Mouse (Mus musculus): ENCODE results near the gene Rhobtb3.

The Rhobtb3 gene

DNA sequence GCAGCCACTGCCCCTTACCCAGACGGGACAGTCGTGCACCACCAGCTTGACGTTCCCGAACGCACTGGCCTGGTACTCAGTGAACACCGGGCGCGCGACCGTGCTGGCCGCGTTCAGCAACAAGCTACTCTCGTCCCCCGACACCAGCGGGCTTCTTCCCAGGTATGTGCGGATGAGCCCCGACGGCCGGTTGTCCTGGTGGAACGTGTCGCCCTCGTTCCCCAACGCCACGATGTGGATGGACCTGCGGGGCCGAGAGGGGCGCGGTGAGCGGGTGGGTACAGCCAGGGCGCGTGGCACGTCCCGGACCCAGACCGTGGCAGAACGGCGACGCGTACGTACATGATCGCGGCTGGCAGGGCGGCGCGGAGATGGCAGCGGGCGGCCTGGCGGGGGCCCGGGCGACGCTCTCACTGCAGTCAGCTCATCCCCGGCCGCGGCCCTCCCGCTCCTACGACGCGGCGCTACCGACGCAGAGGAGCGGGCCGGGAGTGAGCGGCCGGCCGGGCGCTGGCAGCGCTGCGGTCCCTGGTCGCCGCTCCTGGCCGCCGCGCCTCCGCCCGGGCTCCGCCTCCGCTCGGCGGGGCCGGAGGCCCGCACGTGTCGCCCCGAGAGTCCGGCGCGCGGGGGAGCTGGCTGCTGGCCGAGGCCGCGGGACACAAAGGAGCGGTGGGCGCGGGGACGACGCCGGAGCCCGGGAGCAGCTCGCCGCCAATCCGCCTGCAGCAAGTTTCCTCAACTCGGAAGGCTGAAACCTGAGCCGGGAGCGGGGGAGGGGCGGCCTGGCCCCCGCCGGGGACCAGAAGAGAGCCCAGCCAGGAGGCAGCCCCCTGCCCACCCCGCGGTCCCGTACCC is at the start of gene Rhobtb3:
Rhobtb3 (minus strand) TSS at position 737 of the 855 bp plus-strand sequence.
- DNase-seq (ENCODE audit: extremely low spot score): peak; percentile 95

DNA sequence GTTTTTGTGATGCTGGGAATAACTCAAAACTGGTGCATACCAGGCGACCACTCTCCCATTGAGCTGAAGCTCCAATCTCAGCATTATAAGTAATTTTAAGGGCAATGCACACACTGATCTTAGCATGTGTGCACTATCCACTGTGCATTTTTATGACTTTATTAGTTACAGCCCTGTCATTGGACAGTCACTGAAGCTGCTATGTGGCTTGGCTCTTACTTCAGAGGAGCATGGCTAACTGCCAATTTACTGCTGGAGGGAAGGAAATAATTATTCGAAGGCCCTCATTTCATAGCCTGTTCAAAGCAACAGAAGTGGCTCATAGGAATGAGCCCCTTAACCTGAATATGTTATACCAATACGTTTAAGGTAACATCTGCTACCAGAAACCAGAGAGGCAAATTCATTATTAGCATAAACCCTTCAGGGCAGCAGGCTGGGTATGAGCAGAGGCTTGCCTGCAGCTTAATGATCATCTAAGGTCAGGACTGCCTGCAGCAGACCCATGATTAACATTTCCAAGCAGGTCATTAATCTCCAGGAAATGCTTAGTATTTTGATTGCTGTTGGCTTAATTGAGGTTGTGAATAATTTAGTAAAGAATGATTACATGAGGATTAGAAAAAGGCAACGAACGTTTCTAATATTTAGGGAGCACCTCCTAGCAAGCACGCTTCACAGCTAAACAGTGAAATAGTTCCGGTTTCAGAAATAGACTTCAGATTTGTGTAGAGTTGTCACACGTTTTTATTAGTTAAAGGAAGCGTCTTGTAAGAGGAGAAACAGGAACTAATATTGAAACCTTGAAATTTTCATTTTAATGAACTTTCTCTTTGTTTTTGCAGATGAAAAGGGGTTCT is 48.7 kb upstream of the Rhobtb3 start:
- no peak for DNase-seq (ENCODE audit: extremely low spot score)

DNA sequence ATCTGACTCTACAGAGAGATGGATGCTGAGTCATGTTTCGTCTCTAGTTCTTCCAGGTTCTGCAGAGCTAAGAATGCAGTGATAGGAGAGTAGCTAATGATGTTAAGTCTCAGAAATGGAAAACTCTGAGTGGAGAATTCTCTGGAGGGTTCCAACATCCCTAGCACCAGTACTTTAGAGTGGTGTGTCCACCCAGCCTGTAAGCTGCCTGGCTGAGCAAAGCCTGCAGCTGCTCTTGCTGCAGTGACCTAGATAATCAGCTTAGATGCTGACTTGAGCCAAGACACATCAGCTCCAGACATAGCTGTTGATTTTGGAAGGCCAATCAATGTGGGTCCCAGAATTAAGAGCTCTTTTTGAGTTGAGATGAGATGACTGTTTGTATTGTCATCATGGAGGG is 44.4 kb upstream of the Rhobtb3 start:
- no peak for DNase-seq (ENCODE audit: extremely low spot score)

DNA sequence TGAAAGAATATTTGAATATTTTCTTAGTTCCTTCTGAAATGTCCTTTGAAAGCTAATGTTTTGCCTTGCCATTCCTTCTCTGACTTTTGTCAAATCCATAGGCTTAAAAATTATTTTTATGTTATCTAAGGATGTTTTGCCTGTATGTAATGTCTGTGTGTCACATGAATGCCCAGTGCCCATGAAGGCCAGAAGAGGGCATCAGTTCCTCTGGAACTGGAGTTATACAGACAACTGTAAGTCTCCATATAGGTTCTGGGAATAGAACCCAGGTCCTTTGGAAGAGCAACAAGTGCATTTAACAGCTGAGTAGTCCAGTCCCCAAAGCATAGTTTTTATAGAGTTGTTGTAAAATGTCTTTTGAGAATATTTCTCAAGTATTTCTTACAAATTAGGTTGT is 38.2 kb upstream of the Rhobtb3 start:
- no peak for DNase-seq (ENCODE audit: extremely low spot score)

DNA sequence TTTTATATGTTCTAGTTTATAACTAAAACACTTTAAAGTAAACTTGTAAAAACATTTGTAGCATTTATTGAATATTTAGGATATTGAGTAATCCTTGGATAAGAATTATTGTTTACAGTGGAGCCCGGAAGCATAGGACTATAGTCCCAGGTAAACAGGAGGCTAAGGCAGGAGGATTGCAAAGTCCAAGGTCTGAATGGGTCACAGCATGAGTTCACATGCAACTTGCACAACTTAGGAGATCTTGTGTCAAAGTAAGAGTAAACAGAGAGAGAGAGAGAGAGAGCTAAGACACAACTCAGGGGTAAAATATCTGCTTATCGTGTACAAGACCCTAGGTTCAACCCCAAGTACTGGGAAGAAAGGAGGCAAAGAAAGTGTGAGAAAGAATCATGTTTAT is 32.9 kb upstream of the Rhobtb3 start:
- DNase-seq (ENCODE audit: extremely low spot score): no peak

DNA sequence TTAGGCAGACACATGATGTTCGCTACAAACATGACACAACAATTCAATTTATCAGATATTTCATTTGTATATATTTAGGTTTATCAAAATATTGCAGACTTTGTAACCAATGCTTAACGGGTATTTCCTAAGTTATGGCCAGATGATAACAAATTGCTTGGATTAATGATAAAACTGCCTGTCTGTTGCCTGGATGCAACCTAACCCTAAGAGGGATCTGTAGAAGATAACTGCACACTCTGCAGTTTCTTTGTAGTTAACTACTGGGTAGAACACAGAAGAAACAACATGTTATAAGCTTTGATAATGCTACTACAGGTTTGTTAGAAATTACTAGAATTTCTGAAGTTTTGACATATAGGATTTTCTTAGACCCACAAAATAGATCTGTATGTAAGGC is 32.5 kb upstream of the Rhobtb3 start:
- no peak for DNase-seq (ENCODE audit: extremely low spot score)

DNA sequence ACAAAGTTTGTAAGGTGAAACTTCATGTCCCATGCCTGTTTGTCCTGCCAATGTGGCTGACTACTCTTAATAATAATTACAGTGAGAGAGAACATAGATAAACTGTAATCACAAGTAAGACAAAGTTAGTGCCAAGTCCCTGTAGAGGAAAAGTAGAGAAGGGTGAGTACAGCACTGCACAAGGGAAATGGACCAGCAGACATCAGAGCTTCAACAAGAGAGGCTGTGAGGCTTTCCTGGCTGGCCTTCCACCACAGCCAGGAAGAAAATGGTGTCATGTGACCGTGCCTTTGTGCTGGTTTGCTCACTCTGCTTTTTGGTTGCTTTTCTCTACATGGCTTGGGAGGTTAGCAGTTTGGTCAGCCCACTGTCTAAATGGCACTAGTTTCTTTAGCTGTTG is 31.9 kb upstream of the Rhobtb3 start:
- no peak for DNase-seq (ENCODE audit: extremely low spot score)

DNA sequence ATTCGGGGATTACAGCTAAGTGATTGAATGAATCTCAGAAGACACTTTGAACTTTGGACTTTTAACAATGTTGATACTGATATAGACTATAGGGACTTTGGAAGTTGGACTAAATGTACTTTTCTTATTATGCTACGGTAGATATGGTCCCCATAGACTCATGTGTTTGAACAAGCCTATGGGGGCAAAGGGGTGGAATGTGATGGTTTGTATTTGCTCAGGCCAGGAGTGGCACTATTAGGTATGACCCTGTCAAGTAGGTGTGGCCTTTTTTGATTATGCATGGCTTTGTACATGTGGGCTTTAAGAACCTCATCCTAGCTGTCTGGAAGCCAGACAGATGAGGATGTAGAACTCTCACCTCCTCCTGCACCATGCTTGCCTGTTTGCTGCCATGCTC is 30.8 kb upstream of the Rhobtb3 start:
- no peak for DNase-seq (ENCODE audit: extremely low spot score)

DNA sequence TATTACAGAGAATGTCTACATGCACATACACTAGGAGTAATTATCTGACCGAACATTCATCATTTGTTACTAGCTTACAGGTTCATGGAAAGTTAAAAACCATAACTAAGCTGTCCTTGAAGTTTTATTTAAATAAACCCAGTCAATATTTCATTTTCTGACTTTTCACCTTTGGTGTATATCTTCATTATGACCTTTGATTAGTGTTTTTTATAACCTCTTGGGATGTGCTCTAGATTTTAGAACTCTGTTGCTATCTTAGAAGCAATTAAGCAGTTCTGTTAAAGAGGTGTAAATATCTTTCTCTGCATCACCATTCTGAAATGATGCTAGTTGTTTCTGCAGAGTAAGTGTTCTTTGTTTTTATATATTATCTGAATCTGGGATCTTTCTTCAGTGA is 23.1 kb upstream of the Rhobtb3 start, which contains the start of gene Spata9:
Spata9 (plus strand) TSS at position 301 of the 400 bp plus-strand sequence.
- no peak for DNase-seq (ENCODE audit: extremely low spot score)

DNA sequence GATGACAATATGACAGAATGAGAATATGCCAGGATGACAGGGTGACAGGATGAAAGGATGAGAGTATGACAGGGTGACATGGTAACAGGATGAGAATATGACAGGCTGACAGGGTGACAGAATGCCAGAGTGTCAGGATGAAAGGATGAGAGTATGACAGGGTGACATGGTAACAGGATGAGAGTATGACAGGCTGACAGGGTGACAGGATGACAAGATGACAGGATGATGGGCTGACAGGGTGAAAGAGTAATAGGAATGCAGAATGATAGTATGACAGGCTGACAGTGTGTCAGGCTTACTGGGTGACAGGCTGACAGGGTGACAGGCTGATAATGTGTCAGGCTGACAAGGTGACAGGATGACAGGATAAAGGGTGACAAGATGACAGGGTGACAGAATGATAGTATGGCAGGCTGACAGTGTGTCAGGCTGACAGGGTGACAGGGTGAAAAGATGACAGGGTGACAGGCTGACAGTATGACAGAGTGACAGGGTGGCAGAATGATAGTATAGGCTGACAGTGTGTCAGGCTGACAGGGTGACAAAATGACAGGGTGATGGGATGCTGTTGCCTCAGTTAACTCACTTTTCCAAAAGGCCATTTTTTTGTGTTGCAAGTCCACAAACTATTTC is 11.8 kb upstream of the Rhobtb3 start:
- no peak for DNase-seq (ENCODE audit: extremely low spot score)

DNA sequence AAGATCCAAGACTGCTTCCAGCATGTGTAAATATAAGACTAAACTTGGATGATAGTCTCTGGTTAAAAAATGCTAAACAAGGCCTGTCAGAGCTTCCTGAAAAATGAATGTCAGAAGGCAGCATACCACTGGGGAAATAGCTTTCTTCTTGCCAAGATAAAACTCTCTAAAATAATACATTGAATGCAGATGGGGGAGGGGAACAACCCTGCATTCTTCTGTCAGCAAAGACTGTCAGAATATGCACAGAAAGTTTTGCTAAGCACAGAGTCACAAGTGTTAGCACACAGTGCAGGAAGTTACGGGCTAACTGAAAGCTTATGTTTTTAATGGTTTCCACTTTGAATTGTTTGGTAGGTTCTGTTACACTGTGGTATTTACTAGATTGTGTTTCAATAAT is 6.6 kb upstream of the Rhobtb3 start:
- DNase-seq (ENCODE audit: extremely low spot score): no peak

DNA sequence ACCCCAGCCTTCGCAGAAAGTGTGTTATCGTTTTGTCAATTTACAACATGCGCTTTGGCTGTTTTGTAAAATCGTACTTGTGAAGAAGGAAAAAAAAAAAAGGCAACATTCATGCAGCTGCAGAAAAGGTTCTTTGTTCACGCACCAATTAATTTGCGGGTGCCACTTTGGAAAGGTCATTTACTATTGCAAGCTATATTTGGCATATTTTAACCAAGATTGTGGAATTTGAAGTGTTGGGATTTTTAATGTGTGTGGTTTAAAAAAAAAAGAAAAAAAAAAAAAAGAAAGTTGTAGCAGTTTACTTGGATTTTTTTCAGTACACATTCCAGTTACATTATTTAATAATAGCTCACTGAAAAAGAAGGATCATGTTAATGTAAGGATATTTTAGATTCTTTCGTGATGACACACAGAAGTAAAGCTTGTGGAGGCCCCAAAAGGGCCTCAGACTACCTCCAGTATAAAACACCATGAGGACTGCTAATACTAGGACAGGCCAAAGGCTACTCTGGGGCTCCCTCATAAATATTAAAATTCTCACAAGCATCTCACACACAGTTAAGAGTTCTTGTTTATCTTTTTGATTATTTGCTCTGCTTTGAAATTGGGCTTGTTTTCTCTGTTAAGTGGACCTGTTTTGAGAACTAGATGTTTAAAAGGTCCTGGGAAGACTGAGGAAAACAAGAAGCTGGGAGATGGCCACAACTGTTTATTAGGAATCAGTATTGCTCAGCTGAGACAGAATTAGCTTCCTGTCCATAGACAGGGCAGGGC is 507 bp upstream of the Rhobtb3 start:
- DNase-seq (ENCODE audit: extremely low spot score): peak; percentile 51

DNA sequence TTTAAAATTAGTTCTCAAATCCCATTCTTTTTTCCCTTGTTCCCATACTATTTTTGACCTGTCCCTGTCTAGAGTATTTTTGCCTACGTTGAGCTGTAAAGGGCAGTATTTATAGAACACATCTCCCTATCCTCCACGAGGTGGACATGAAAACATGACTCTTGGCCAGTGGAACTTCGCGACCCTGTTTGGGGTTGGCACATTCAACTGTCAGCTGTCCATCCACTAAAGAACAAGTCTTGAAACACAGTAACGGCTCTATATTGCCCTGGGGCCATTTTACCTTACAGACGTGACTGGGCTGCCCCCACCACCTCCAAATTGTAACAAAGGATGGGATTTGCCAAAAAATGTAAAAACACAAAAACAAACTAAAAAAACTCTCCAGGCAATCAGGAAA is 994 bp downstream of the Rhobtb3 start:
- no peak for DNase-seq (ENCODE audit: extremely low spot score)

DNA sequence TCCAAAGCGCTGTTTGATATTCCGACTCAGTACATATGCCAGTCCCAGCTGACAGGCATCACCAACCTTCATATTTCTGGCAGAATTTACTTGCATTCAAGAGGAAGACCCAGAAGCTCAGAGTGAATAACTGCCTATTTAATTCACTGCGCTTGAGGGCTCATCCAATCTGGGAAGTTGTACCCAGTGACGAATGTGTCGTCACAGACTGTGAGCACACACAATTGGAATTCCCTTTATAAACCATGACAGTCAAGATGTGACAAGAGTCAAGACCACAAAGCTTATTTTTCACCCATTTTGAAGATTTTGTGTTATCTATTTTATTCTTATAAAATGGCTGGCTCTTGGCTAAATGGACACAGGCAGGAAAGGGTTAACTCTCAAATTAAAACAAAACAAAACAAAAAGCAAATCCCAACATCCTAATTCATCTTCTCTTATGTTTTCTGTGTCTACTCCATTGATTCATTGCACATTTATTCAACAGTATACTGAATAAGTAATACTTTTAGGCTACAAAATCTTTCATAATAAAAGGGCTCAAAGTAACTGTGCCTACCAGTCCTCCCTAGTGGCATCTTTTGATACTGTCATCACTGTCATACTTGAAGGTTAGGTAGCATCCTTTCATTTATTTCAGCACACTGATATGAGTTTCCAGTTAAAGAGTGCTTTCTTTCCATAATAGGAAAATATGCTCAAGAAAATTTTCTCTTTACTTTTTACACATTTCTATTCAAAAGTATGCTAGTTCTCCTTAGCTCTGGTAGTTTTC is 2.0 kb downstream of the Rhobtb3 start:
- no peak for DNase-seq (ENCODE audit: extremely low spot score)

DNA sequence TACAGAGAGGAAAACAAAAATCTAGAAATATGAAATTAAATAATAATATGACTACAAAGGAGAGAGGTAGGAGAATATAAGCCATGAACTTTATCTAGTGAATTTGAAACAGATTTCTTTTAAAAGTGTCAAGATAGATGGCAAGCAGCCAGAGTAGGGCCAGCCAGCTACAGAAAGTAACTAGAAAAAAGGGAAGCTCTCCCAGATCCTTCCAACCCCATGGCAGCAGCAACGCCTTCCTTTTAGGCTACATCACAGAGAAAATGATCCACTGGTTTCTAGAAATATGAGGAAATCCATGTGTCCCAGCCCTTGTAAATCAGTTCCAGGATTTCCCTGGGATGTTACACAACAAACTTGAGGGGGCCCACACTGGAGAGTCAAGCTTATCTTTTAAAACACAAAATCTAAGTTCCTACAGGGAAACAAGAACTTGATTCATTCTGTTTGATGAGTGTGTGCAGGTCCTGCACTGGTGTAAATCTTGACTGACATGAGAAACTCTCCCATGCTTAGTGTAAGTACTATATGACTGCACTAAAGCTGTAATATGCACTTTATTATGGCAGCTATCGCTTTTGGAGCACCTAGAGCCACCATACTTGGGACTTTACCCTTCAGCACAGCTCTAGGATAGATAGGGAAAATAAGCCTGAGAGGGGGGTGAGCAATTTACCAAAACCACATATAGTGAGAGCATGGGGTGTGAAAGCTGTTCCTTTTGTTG is 2.8 kb downstream of the Rhobtb3 start:
- no peak for DNase-seq (ENCODE audit: extremely low spot score)

DNA sequence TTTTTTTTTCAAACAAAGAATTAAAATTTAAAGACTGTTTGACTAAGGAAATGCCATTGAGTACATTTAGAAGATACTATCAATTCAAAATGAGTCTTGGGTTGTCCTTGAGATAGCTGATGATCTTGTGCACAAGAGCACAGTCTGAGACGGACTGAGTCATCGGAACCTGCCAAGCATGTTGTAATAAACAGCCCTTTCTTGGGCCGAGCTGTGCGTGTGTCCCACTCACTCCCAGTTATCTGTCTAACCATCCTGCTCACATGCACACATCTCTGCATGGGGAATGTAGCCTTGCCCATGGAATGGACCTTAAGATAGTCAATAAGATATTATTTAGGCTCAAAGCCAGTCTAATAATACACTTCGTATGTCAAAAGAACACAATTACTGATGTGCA is 4.9 kb downstream of the Rhobtb3 start:
- no peak for DNase-seq (ENCODE audit: extremely low spot score)

DNA sequence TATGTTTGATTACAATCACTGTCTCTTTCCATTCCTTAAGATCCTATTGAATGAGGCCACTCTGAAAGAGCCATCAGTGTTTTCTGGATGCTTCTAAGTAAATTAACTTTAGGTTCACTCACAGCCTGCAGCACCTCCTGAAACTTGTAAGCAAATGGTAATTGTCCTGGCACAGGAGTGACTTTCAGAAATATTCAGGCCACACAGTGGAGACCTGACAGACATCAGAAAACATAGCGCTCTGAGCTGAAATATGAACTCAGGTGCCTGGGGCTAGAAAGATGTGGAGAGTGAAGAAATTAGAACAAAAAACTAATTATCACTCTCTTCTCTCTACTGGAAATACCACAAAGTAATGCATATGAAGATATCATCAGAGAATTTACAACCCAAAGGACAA is 10.4 kb downstream of the Rhobtb3 start:
- no peak for DNase-seq (ENCODE audit: extremely low spot score)

DNA sequence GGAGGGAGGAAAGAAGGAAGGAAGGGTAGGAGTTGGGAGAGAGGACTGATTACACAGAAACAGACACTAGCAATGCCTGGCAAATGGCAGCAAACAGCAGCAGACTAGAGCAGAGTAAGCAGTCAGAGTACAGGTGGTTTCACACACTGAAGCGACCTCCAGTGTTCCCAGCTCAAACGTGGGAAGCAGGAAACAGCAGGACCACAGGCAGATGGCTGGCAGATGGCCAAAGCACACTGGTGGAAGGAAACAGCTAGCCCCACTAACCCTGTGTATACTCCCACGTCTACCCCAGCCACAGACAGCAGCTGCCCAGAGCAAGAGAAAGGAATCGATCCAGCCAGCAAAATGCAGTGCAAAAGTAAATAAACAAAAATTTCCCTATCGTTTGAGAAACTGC is 12.7 kb downstream of the Rhobtb3 start:
- peak; percentile 25 for DNase-seq (ENCODE audit: extremely low spot score)

DNA sequence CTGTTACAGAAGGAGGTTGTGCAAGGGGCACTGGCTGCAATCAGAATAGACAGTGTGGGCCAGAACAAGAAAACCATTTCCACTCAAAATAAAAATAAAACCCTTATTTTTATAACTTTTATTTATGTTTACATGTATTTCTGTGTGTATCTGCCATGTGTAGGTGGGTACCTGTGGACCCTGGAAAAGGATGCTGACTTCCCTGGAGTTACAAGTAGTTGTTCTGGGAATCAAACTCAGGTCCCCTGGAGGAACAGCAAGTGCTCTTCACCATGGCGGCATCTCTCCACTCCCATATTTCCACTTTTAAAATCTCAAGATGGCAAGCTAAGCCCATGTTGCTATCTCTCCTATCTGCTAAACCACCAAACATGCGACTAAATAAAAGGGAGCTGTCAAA is 13.1 kb downstream of the Rhobtb3 start:
- DNase-seq (ENCODE audit: extremely low spot score): no peak

DNA sequence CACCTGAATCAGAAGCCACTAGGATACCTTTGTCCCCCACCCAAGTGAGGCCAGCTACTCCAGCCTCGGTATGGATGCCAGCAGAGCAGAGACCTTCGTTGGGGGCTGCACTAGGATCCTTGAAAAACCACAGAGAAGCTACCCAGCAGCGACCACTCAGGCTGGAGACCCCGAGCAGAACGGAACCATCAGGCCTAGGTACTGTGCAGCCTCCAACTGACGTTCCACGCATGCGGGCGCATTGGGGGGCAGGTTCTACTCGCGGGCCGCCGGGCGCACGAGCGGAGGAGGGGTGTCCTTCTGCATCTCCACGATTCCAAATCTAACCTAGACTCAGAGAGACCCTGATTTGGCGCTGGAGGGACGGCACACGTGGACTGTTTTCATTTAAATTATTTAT is 13.7 kb downstream of the Rhobtb3 start:
- DNase-seq (ENCODE audit: extremely low spot score): no peak

Data from embryo, embryonic 9.5 days (tissue).